ENCODE assay signal across 8 mouse cellular contexts in the genomic region with DNA sequence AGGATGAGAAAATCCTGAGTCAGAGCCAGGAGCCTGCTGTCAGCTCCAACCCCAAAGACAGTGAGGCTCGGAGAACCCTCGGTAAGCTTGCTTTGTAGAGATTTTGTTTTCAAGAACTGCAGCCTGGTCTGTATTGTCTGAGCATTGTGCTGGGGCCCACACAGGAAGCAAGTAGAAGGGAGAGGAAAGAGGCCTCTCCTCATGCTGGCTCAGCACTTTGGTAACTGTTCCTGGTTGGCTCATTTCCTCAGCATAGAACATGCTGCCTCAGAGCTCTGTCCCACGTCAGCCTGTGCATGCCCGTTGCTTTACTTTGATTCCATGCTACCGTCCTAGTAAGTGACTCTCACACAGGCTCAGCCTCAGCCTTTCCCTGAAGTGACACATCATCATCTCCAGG. TPM values are rescaled to one million over a fixed set of nuclear protein-coding genes. Genes with fewer than 3 reads are reported as not detected.
DNase-seq lines count a peak whose midpoint lies in the region; ATAC-seq lines count a peak whose summit lies in the region.

No protein-coding gene starts in this region.

- peak; percentile 38; the same call in 1 of the 2 replicates for ATAC-seq in heart, embryonic 14.5 days (ENCODE audit: insufficient number of reproducible peaks, insufficient read depth, low FRiP score, low read depth)
- ATAC-seq in liver, embryonic 12.5 days, result peak; percentile 18; the same call in 1 of the 2 replicates

- peak overlapping the region; percentile 69 to 84 for H3K27ac ChIP-seq in heart, embryonic 14.5 days (replicated peaks in 1 of 2; ENCODE audit: control insufficient read depth in 1 of 2, insufficient read depth in 1 of 2, low read depth in 2 of 2, low read length in 2 of 2)
- peak overlapping the region; percentile 71 for H3K27ac ChIP-seq in liver, embryonic 12.5 days

- H3K4me2 ChIP-seq in heart, embryonic 14.5 days (ENCODE audit: low read length), result no peak overlapping the region
- no peak overlapping the region for H3K4me2 ChIP-seq in liver, embryonic 12.5 days

- H3K27me3 ChIP-seq in heart, embryonic 14.5 days (ENCODE audit: control insufficient read depth, insufficient read depth, low read length), result no peaks in the 10 kb centered on the region
- H3K27me3 ChIP-seq in liver, embryonic 12.5 days (replicated peaks), result no peaks in the 10 kb centered on the region

- H3K36me3 ChIP-seq in heart, embryonic 14.5 days (ENCODE audit: control insufficient read depth, insufficient read depth, low read length), result peaks cover 99% of the 10 kb centered on the region
- peaks cover 99% of the 10 kb centered on the region for H3K36me3 ChIP-seq in liver, embryonic 12.5 days

- 55% methylated on average over 5 of the region's 5 CpGs for WGBS in heart, embryonic 14.5 days
- WGBS in liver, embryonic 12.5 days (ENCODE audit: insufficient replicate concordance), result 38% methylated on average over 5 of the region's 5 CpGs

- H3K9me3 ChIP-seq in heart, embryonic 14.5 days (ENCODE audit: control insufficient read depth, low read length), result no peaks in the 10 kb centered on the region
- H3K9me3 ChIP-seq in liver, embryonic 12.5 days (replicated peaks), result no peaks in the 10 kb centered on the region

- DNase-seq in adrenal gland, postnatal 10 days, result peak; percentile 22
- DNase-seq in adrenal gland, adult 8-10 months, result no peak
- peak; percentile 67 for DNase-seq in CD4-positive helper T cell, adult 2 months (ENCODE audit: low read depth, low spot score)
- DNase-seq in B cell, adult 2 months, result no peak
- no peak for DNase-seq in ovary, adult 18-20 months (ENCODE audit: low spot score)
- DNase-seq in right cerebral cortex, postnatal 14 days, result no peak

- no peak overlapping the region for H3K9ac ChIP-seq in heart, embryonic 14.5 days (ENCODE audit: low read length)
- H3K9ac ChIP-seq in liver, embryonic 12.5 days, result no peak overlapping the region

- H3K4me1 ChIP-seq in heart, embryonic 14.5 days (ENCODE audit: control insufficient read depth in 2 of 2, insufficient read depth in 2 of 2, low read length in 2 of 2), result no peaks in the 10 kb centered on the region; a peak in 1 of 4 replicates
- peaks cover 34% of the 10 kb centered on the region for H3K4me1 ChIP-seq in liver, embryonic 12.5 days

- no peak overlapping the region for H3K4me3 ChIP-seq in heart, embryonic 14.5 days (ENCODE audit: control insufficient read depth in 1 of 2, insufficient read depth in 1 of 2, low read depth in 1 of 2, low read length in 2 of 2)
- no peak overlapping the region for H3K4me3 ChIP-seq in liver, embryonic 12.5 days

RNA-seq across cellular contexts. Expression of a gene that starts 19.9 kb away (rescaled TPM):
- total RNA-seq in adrenal gland, postnatal 10 days (2021), result 10 to 100 TPM; 41.7 to 56.4 TPM
- 10 to 100 TPM; 61.9 to 93.4 (median 75.7) TPM for total RNA-seq in adrenal gland, adult 8-10 months (2022)
- 26.6 and 27.3 TPM in 2 replicates for polyA plus RNA-seq in heart, embryonic 14.5 days (2014; fragmentation: Nextera tagmentation; extraction: Ambion mirVana)
- 18.8 and 19.3 TPM in 2 replicates for polyA plus RNA-seq in liver, embryonic 12.5 days (2016; fragmentation: Nextera tagmentation; extraction: Ambion mirVana)

RNA-seq across cellular contexts. Expression of a gene that starts 30.2 kb away (rescaled TPM):
- 10 to 100 TPM; 48.1 to 58.5 TPM for total RNA-seq in adrenal gland, postnatal 10 days (2021)
- 10 to 100 TPM; 45.9 to 89.0 (median 70.6) TPM for total RNA-seq in adrenal gland, adult 8-10 months (2022)
- polyA plus RNA-seq in heart, embryonic 14.5 days (2014; fragmentation: Nextera tagmentation; extraction: Ambion mirVana), result 17.6 and 19.4 TPM in 2 replicates
- 11.1 and 11.4 TPM in 2 replicates for polyA plus RNA-seq in liver, embryonic 12.5 days (2016; fragmentation: Nextera tagmentation; extraction: Ambion mirVana)

Comparison
In these comparisons a context has a peak if more than half of its experiments do, and no peak if none do; other contexts are left out.
1. DNase-seq: peak in adrenal gland, postnatal 10 days (single experiment) and CD4-positive helper T cell, adult 2 months (single experiment); none in adrenal gland, adult 8-10 months (single experiment), B cell, adult 2 months (0 of 2), ovary, adult 18-20 months (single experiment) and right cerebral cortex, postnatal 14 days (single experiment).